Mouse (Mus musculus) C2C12 (cell line): ENCODE data around the gene Smim15. TPM values are rescaled to one million over a fixed set of nuclear protein-coding genes. Genes with fewer than 3 reads are reported as not detected.

Experiments used
- H3K27me3 ChIP-seq: one replicate; pipeline ENCODE4 v1.6.1; 2011; ENCODE audit not compliant: control insufficient read depth, insufficient read depth, insufficient read length
- H3K36me3 ChIP-seq: one replicate; pipeline ENCODE4 v1.6.1; 2011; ENCODE audit not compliant: control insufficient read depth, insufficient read depth
- H3K4me3 ChIP-seq: one replicate; pipeline ENCODE4 v1.5.1; 2011; ENCODE audit warnings: mild to moderate bottlenecking, control low read depth; ENCODE audit not compliant: poor library complexity, insufficient read depth, severe bottlenecking
- H3K79me2 ChIP-seq: one replicate; pipeline ENCODE4 v1.6.1; 2011; ENCODE audit not compliant: control insufficient read depth, insufficient read depth
- H3K79me3 ChIP-seq: one replicate; pipeline ENCODE4 v1.6.1; 2011; ENCODE audit warnings: low read depth, control low read depth
- H3ac ChIP-seq: one replicate; pipeline ENCODE3; 2011; ENCODE audit warnings: low read depth; ENCODE audit not compliant: control insufficient read depth, insufficient read length
- CEBPB ChIP-seq: IDR thresholded peaks from one replicate; pipeline ENCODE4 v1.6.1; 2011; ENCODE audit warnings: low read depth, mild to moderate bottlenecking, control low read depth, moderate library complexity
- CTCF ChIP-seq: IDR thresholded peaks from one replicate; pipeline ENCODE4 v1.5.1; 2011; ENCODE audit not compliant: control insufficient read depth, insufficient read depth, insufficient read length
- FOSL1 ChIP-seq: IDR thresholded peaks from one replicate; pipeline ENCODE4 v1.8.0; 2011; ENCODE audit warnings: mild to moderate bottlenecking, low read length; ENCODE audit not compliant: poor library complexity, insufficient read depth, severe bottlenecking
- MAX ChIP-seq: IDR thresholded peaks from one replicate; pipeline ENCODE4 v1.6.1; 2011; ENCODE audit warnings: mild to moderate bottlenecking, control low read depth
- MYOD1 ChIP-seq: IDR thresholded peaks from one replicate; pipeline ENCODE4 v1.6.1; 2011; ENCODE audit warnings: low read depth; ENCODE audit not compliant: control insufficient read depth, insufficient read length
- MYOG ChIP-seq: IDR thresholded peaks from one replicate; pipeline ENCODE4 v1.6.1; 2011; ENCODE audit not compliant: control insufficient read depth, insufficient read length; ENCODE audit errors: extremely low read depth
- USF1 ChIP-seq: IDR thresholded peaks from one replicate; pipeline ENCODE4 v1.6.1; 2011; ENCODE audit warnings: low read depth, mild to moderate bottlenecking, control low read depth, moderate library complexity
- long read RNA-seq, 2 experiments: library from polyadenylated mRNA; unstranded; transcript quantifications; one replicate each; pipeline ENCODE4 v2.0.0; 2019 to 2020
- polyA plus RNA-seq: library from polyadenylated mRNA; unstranded; fragments of >200 nt; fragmentation: generic; extraction: Trizol; gene quantifications from one replicate; pipeline ENCODE4 v1.2.1, GENCODE M21; 2012; ENCODE audit warnings: missing spikeins

The Smim15 gene
- 17.6 TPM for polyA plus RNA-seq
- long read RNA-seq, experiment 1, transcript Smim15-203 (2 exons, 830 nt), result minor isoform, 11 of 34 reads
- long read RNA-seq, experiment 1, transcript Smim15-201 (3 exons, 1,918 nt), result major isoform, 19 of 34 reads
- long read RNA-seq, experiment 1, partial matches to known transcripts, result 0 of 34 reads
- long read RNA-seq, experiment 1, other reads (novel, unspliced or antisense), result 1 of 34 reads
- long read RNA-seq, experiment 2, transcript Smim15-206 (3 exons, 1,092 nt), result minor isoform, 17 of 330 reads
- long read RNA-seq, experiment 2, transcript Smim15-203 (2 exons, 830 nt), result minor isoform, 44 of 330 reads
- long read RNA-seq, experiment 2, transcript Smim15-201 (3 exons, 1,918 nt), result major isoform, 232 of 330 reads
- long read RNA-seq, experiment 2, transcript Smim15-205 (3 exons, 2,097 nt), result minor isoform, 31 of 330 reads
- long read RNA-seq, experiment 2, partial matches to known transcripts, result 1 of 330 reads
- long read RNA-seq, experiment 2, other reads (novel, unspliced or antisense), result 5 of 330 reads

GRCm38 (mm10) chr13:108044222-108044941 lies at the start of gene Smim15:
TSS of gene Smim15 (plus strand) at chr13:108044446.
- H3ac ChIP-seq, result peak within 1 kb of the TSS; percentile 92
- H3K79me2 ChIP-seq, result peaks cover 49% of the 10 kb centered on the region
- H3K27me3 ChIP-seq, result no peaks in the 10 kb centered on the region
- H3K36me3 ChIP-seq, result no peaks in the 10 kb centered on the region
- TF ChIP-seq FOSL1 (no peak), CTCF (no peak), CEBPB (no peak), MYOD1 (no peak), MAX (no peak), MYOG (no peak), USF1 (no peak)
- H3K4me3 ChIP-seq, result peak within 1 kb of the TSS; percentile 59
- peaks cover 13% of the 10 kb centered on the region for H3K79me3 ChIP-seq

- Histone ChIP-seq H3K79me2 (no peaks in the 10 kb centered on the region), H3K36me3 (no peaks in the 10 kb centered on the region), H3K4me3 (no peak overlapping the region), H3K27me3 (no peaks in the 10 kb centered on the region), H3K79me3 (no peaks in the 10 kb centered on the region), H3ac (no peak overlapping the region)
- no peak for TF ChIP-seq MYOD1
Measured at GRCm38 (mm10) chr13:107995211-107995610, 49.0 kb upstream of the Smim15 start.

GRCm38 (mm10) chr13:107996301-107996700 lies 47.9 kb upstream of the Smim15 start:
- H3K4me3 ChIP-seq, result no peak overlapping the region
- H3K27me3 ChIP-seq, result no peaks in the 10 kb centered on the region
- H3K36me3 ChIP-seq, result no peaks in the 10 kb centered on the region
- H3K79me2 ChIP-seq, result no peaks in the 10 kb centered on the region
- no peaks in the 10 kb centered on the region for H3K79me3 ChIP-seq
- TF ChIP-seq CTCF (no peak), MYOG (no peak), FOSL1 (no peak), USF1 (no peak), CEBPB (no peak), MAX (no peak), MYOD1 (no peak)
- H3ac ChIP-seq, result no peak overlapping the region

- Histone ChIP-seq H3K79me2 (no peaks in the 10 kb centered on the region), H3ac (no peak overlapping the region), H3K36me3 (no peaks in the 10 kb centered on the region), H3K27me3 (no peaks in the 10 kb centered on the region), H3K4me3 (no peak overlapping the region), H3K79me3 (no peaks in the 10 kb centered on the region)
- TF ChIP-seq MAX, result no peak
- TF ChIP-seq CTCF, result no peak
- TF ChIP-seq MYOG, result no peak
- TF ChIP-seq USF1, result no peak
- TF ChIP-seq FOSL1, result no peak
- no peak for TF ChIP-seq CEBPB
- no peak for TF ChIP-seq MYOD1
Measured at GRCm38 (mm10) chr13:108007861-108008260, 36.4 kb upstream of the Smim15 start.

- no peak for TF ChIP-seq CTCF
- TF ChIP-seq MAX, result no peak
- TF ChIP-seq MYOG, result no peak
- no peak for TF ChIP-seq FOSL1
- no peak for TF ChIP-seq MYOD1
- no peak for TF ChIP-seq CEBPB
- no peak for TF ChIP-seq USF1
- Histone ChIP-seq H3ac (no peak overlapping the region), H3K27me3 (no peaks in the 10 kb centered on the region), H3K79me2 (no peaks in the 10 kb centered on the region), H3K36me3 (no peaks in the 10 kb centered on the region), H3K4me3 (no peak overlapping the region), H3K79me3 (no peaks in the 10 kb centered on the region)
Measured at GRCm38 (mm10) chr13:108013110-108013509, 31.1 kb upstream of the Smim15 start.
